Mouse (Mus musculus) kidney, embryonic 14.5 days (tissue): Measurements from ENCODE around the gene Mgat5. TPM values are rescaled to one million over a fixed set of nuclear protein-coding genes. Genes with fewer than 3 reads are reported as not detected.

Experiments used
- ATAC-seq: fragments of 200-750 bp; cut with Nextera tagmentation; 2 replicates; pipeline ENCODE4 v1.8.0; 2017; ENCODE audit warnings: moderate number of reproducible peaks, mild to moderate bottlenecking, moderate TSS enrichment, moderate library complexity; ENCODE audit not compliant: low FRiP score, low TSS enrichment
- H3K27ac ChIP-seq: fragments of 300-500 bp; sonication (generic); 2 replicates; pipeline ENCODE4 v1.5.1; 2014; ENCODE audit warnings: low read depth, mild to moderate bottlenecking, low read length, moderate library complexity, mixed read lengths
- H3K27me3 ChIP-seq: fragments of 300-500 bp; sonication (generic); 2 replicates; pipeline ENCODE4 v1.6.1; 2014; ENCODE audit warnings: mild to moderate bottlenecking, low read length; ENCODE audit not compliant: control insufficient read depth, insufficient read depth
- H3K36me3 ChIP-seq: fragments of 300-500 bp; sonication (generic); 2 replicates; pipeline ENCODE4 v1.6.1; 2014; ENCODE audit warnings: low read length, mixed read lengths; ENCODE audit not compliant: control insufficient read depth, insufficient read depth
- H3K4me1 ChIP-seq: fragments of 300-500 bp; sonication (generic); 2 replicates; pipeline ENCODE4 v1.6.1; 2014; ENCODE audit warnings: low read length, mixed read lengths; ENCODE audit not compliant: control insufficient read depth, insufficient read depth
- H3K4me2 ChIP-seq: fragments of 300-500 bp; sonication (generic); replicated peaks from 2 replicates; pipeline ENCODE4 v1.6.1; 2014; ENCODE audit warnings: low read depth, mild to moderate bottlenecking, low read length
- H3K4me3 ChIP-seq: fragments of 300-500 bp; sonication (generic); 2 replicates; pipeline ENCODE4 v1.5.1; 2014; ENCODE audit warnings: mild to moderate bottlenecking, low read length
- H3K9ac ChIP-seq: fragments of 300-500 bp; sonication (generic); 2 replicates; pipeline ENCODE4 v1.6.1; 2014; ENCODE audit warnings: low read depth, mild to moderate bottlenecking, low read length, moderate library complexity
- H3K9me3 ChIP-seq: fragments of 300-500 bp; sonication (generic); 2 replicates; pipeline ENCODE4 v1.6.1; 2016; ENCODE audit warnings: low read length; ENCODE audit not compliant: control insufficient read depth
- whole genome bisulfite sequencing: fragments of 180-500 bp; shearing (Covaris S2); extraction: QIAGEN DNeasy Blood & Tissue Kit; methylation state at CpG from one replicate; pipeline ENCODE4 v1.1.7; 2014; 5-methylcytosine and 5-hydroxymethylcytosine counted together
- polyA plus RNA-seq: library from polyadenylated mRNA; unstranded; fragments of >200 nt; fragmentation: Nextera tagmentation; extraction: Ambion mirVana; gene quantifications from 2 replicates; pipeline ENCODE4 v1.2.1, GENCODE M21; 2014

The Mgat5 gene
- polyA plus RNA-seq, 1 experiment from 2014 or later = 11.0 TPM

DNA sequence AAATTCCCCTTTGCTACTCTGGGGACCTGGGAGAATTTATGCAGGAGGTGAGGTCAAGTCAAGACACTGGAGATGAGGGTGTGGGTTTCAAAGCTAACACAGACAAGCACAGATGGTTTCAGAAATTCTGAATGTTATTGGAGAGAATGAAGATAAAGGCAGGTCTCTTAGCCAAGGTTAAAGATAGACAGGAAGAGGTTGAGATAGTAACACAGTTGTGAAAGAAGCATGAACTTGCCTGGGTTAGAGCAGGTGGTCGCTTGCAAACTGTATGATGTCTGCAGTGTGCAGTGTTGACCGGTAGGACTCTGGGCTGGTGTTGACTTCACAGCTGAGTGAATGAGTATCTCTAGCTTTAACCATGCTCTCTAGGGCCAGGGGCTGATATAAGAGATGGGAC, 97.8 kb downstream of the Mgat5 start:
- no peak overlapping the region for H3K9ac ChIP-seq
- 86% methylated on average over 2 of the region's 2 CpGs for WGBS
- H3K9me3 ChIP-seq = no peaks in the 10 kb centered on the region
- no peaks in the 10 kb centered on the region for H3K4me1 ChIP-seq
- no peak overlapping the region for H3K4me3 ChIP-seq
- no peak overlapping the region for H3K27ac ChIP-seq
- no peaks in the 10 kb centered on the region for H3K27me3 ChIP-seq
- H3K36me3 ChIP-seq = no peaks in the 10 kb centered on the region; the same call in 1 of the 2 replicates
- no peak overlapping the region for H3K4me2 ChIP-seq
- ATAC-seq = no peak

- H3K4me1 ChIP-seq = peaks cover 7% of the 10 kb centered on the region; the same call in 1 of the 2 replicates
- 87% methylated on average over 5 of the region's 5 CpGs for WGBS
- H3K36me3 ChIP-seq = no peaks in the 10 kb centered on the region; the same call in 1 of the 2 replicates
- H3K9ac ChIP-seq = no peak overlapping the region
- H3K4me2 ChIP-seq = no peak overlapping the region
- H3K9me3 ChIP-seq = no peaks in the 10 kb centered on the region
- no peak overlapping the region for H3K4me3 ChIP-seq
- H3K27ac ChIP-seq = no peak overlapping the region
- ATAC-seq = no peak
- H3K27me3 ChIP-seq = no peaks in the 10 kb centered on the region
Observed at GRCm38 (mm10) chr1:127303791-127304190, 99.0 kb downstream of the Mgat5 start.

- H3K9me3 ChIP-seq = no peaks in the 10 kb centered on the region
- no peak overlapping the region for H3K9ac ChIP-seq
- no peak for ATAC-seq
- no peak overlapping the region for H3K4me3 ChIP-seq
- H3K27ac ChIP-seq = no peak overlapping the region
- H3K36me3 ChIP-seq = no peaks in the 10 kb centered on the region; the same call in 1 of the 2 replicates
- H3K27me3 ChIP-seq = no peaks in the 10 kb centered on the region
- peaks cover 10% of the 10 kb centered on the region; the same call in 1 of the 2 replicates for H3K4me1 ChIP-seq
- WGBS = 86% methylated on average over 2 of the region's 2 CpGs
- no peak overlapping the region for H3K4me2 ChIP-seq
Observed at GRCm38 (mm10) chr1:127304281-127304680, 99.5 kb downstream of the Mgat5 start.

GRCm38 (mm10) chr1:127305582-127305981, 100.8 kb downstream of the Mgat5 start:
- 87% methylated on average over 2 of the region's 2 CpGs for WGBS
- Histone ChIP-seq H3K4me3 (no peak overlapping the region), H3K9me3 (no peaks in the 10 kb centered on the region), H3K4me2 (no peak overlapping the region), H3K27me3 (no peaks in the 10 kb centered on the region), H3K36me3 (no peaks in the 10 kb centered on the region; the same call in 1 of the 2 replicates), H3K4me1 (peaks cover 10% of the 10 kb centered on the region; the same call in 1 of the 2 replicates), H3K27ac (no peak overlapping the region), H3K9ac (no peak overlapping the region)
- ATAC-seq = no peak

- Histone ChIP-seq H3K9me3 (no peaks in the 10 kb centered on the region), H3K36me3 (no peaks in the 10 kb centered on the region; the same call in 1 of the 2 replicates), H3K27me3 (no peaks in the 10 kb centered on the region), H3K27ac (no peak overlapping the region), H3K4me1 (peaks cover 10% of the 10 kb centered on the region; the same call in 1 of the 2 replicates), H3K9ac (no peak overlapping the region), H3K4me2 (no peak overlapping the region), H3K4me3 (no peak overlapping the region)
- WGBS = 70% methylated on average over 20 of the region's 20 CpGs
- ATAC-seq = no peak
Observed at GRCm38 (mm10) chr1:127306024-127306771, 101.4 kb downstream of the Mgat5 start.

DNA sequence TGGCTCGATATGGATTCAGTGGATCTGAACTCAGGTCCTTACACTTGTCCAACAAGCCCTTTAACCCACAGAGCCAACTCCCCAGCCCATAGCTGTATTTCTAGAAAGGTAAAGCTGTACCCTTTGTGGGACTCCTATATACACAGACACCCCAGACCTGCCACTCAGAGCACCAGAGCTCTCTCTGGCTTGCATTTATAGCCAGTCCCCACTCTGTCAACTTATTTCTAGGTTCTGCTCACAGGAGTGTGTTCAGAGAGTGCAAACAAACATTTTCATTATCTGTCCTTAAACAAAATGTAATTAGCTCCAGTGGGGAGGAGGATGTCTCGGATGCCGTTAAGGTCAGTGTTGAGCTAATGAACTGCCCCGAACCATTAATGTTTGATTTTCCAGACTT, 102.5 kb downstream of the Mgat5 start:
- Histone ChIP-seq H3K9ac (no peak overlapping the region), H3K27ac (peak overlapping the region; percentile 57; the same call in 1 of the 2 replicates), H3K4me3 (no peak overlapping the region), H3K27me3 (no peaks in the 10 kb centered on the region), H3K36me3 (no peaks in the 10 kb centered on the region; the same call in 1 of the 2 replicates), H3K9me3 (no peaks in the 10 kb centered on the region), H3K4me1 (peaks cover 10% of the 10 kb centered on the region; the same call in 1 of the 2 replicates), H3K4me2 (no peak overlapping the region)
- WGBS = 58% methylated on average over 4 of the region's 4 CpGs
- ATAC-seq = no peak

GRCm38 (mm10) chr1:127308207-127308725, 103.5 kb downstream of the Mgat5 start:
- 55% methylated on average over 7 of the region's 7 CpGs for WGBS
- Histone ChIP-seq H3K4me3 (no peak overlapping the region), H3K36me3 (no peaks in the 10 kb centered on the region; the same call in 1 of the 2 replicates), H3K4me1 (peaks cover 10% of the 10 kb centered on the region; the same call in 1 of the 2 replicates), H3K9me3 (no peaks in the 10 kb centered on the region), H3K27me3 (no peaks in the 10 kb centered on the region), H3K9ac (no peak overlapping the region), H3K4me2 (no peak overlapping the region), H3K27ac (no peak overlapping the region)
- 0 out of 2 replicates have a peak, but pooled peaks have one; percentile 15 for ATAC-seq

DNA sequence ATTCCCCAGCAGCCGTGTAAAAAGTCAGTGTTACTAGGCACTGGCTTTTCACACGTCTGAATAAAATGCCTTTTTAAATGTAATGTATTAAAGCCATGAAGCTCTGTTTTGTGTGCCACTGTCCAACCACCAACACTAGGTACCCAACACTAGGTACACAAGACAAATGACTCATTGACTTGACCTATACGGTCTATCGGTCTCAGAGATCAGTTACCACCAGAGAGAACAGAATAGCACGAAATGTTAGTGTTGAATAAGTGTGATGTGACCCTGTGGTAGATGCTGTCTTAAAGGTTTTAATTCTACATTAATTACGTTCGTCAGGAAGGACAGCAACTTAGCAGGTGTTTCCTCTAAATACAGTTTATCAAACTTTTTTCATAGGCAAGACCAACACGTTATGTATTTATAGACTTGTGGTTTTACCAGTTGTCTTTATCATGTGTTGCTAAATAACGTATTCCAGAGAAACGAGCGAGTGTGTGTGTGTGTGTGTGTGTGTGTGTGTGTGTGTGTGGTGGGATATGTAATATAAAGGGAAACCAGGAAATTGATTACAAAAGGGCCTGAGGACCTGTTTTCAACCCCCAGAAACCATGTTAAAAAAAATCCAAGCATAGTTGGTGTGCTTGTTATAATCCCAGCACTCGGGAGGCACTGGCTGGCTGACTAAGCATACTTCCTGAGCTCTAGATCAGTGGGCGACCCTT, 104.3 kb downstream of the Mgat5 start:
- Histone ChIP-seq H3K9ac (no peak overlapping the region), H3K4me3 (no peak overlapping the region), H3K27ac (no peak overlapping the region), H3K4me2 (no peak overlapping the region), H3K9me3 (no peaks in the 10 kb centered on the region), H3K4me1 (peaks cover 10% of the 10 kb centered on the region; the same call in 1 of the 2 replicates), H3K27me3 (no peaks in the 10 kb centered on the region), H3K36me3 (no peaks in the 10 kb centered on the region; the same call in 1 of the 2 replicates)
- no peak for ATAC-seq
- WGBS = 68% methylated on average over 13 of the region's 13 CpGs
